Mouse (Mus musculus): ENCODE data around the gene Kif2c. TPM values are rescaled to one million over a fixed set of nuclear protein-coding genes. Genes with fewer than 3 reads are reported as not detected.

Kif2c gene
- total and polyA plus RNA-seq, 3 experiments = 32.6 to 45.1 TPM; not detected in 1

- no peaks in the 10 kb centered on the region for H3K9me3 ChIP-seq (replicated peaks; ENCODE audit: insufficient read depth, low read length)
- H3K36me3 ChIP-seq (ENCODE audit: control insufficient read depth in 1 of 2, insufficient read depth in 2 of 2, low read length in 2 of 2) = peaks cover 0 to 4% of the 10 kb centered on the region in 2 experiments; a peak in 2 of 4 replicates
- no peak overlapping the region for H3K27ac ChIP-seq (ENCODE audit: control insufficient read depth, low read depth, low read length)
- no peak overlapping the region for H3K9ac ChIP-seq (ENCODE audit: control insufficient read depth, low read depth, low read length, poor library complexity, severe bottlenecking)
- H3K4me3 ChIP-seq (ENCODE audit: control insufficient read depth in 1 of 2, insufficient read depth in 1 of 2, low read depth in 2 of 2, low read length in 2 of 2) = no peak overlapping the region
- TF ChIP-seq CHD1 (IDR thresholded peaks at IDR 0.05; ENCODE audit: low read depth, low read length) (no peak), NELFE (IDR thresholded peaks at IDR 0.05; ENCODE audit: low read depth, low read length) (no peak), ZNF384 (IDR thresholded peaks at IDR 0.05; ENCODE audit: low read depth, low read length) (peak; percentile 47), E2F4 (IDR thresholded peaks at IDR 0.05; ENCODE audit: borderline replicate concordance, low read depth, low read length) (no peak), ZC3H11A (IDR thresholded peaks at IDR 0.05; ENCODE audit: low read depth, low read length) (peak; percentile 28), CTCF (IDR thresholded peaks at IDR 0.05 in 2 of 3, conservative IDR thresholded peaks at IDR 0.05 in 1 of 3; ENCODE audit: control insufficient read depth in 1 of 3, insufficient read depth in 1 of 3, low read depth in 2 of 3, low read length in 3 of 3, poor library complexity in 1 of 3, severe bottlenecking in 1 of 3) (peak in 2 of 3 experiments; percentile 5 to 52; a peak in 3 of 6 replicates), SMC3 (IDR thresholded peaks at IDR 0.05; ENCODE audit: low read depth, low read length) (peak; percentile 35; the same call in 1 of the 2 replicates), RAD21 (IDR thresholded peaks at IDR 0.05; ENCODE audit: low read depth, low read length) (peak; percentile 64)
- peak; percentile 44 for DNase-seq (ENCODE audit: low read depth, low spot score)
- H3K27me3 ChIP-seq (ENCODE audit: control insufficient read depth in 1 of 2, insufficient read depth in 2 of 2, low read length in 2 of 2) = no peaks in the 10 kb centered on the region
- no peaks in the 10 kb centered on the region; the same call in 1 of the 2 replicates for H3K79me2 ChIP-seq (ENCODE audit: control insufficient read depth, insufficient read depth, low read length, poor library complexity)
- H3K4me1 ChIP-seq (ENCODE audit: control insufficient read depth in 1 of 2, insufficient read depth in 2 of 2, low read length in 2 of 2) = peaks cover 5 to 13% of the 10 kb centered on the region in 2 experiments
Observed at GRCm38 (mm10) chr4:117140613-117141012, 41.8 kb downstream of the Kif2c start.

GRCm38 (mm10) chr4:117139217-117139612 lies 43.2 kb downstream of the Kif2c start:
- Histone ChIP-seq H3K79me2 (ENCODE audit: control insufficient read depth, insufficient read depth, low read length, poor library complexity) (no peaks in the 10 kb centered on the region; the same call in 1 of the 2 replicates), H3K4me3 (ENCODE audit: control insufficient read depth in 1 of 2, insufficient read depth in 1 of 2, low read depth in 2 of 2, low read length in 2 of 2) (peak overlapping the region; percentile 3 to 8; a peak in 2 of 4 replicates), H3K9ac (ENCODE audit: control insufficient read depth, low read depth, low read length, poor library complexity, severe bottlenecking) (peak overlapping the region; percentile 70), H3K9me3 (replicated peaks; ENCODE audit: insufficient read depth, low read length) (no peaks in the 10 kb centered on the region), H3K36me3 (ENCODE audit: control insufficient read depth in 1 of 2, insufficient read depth in 2 of 2, low read length in 2 of 2) (peaks cover 0 to 4% of the 10 kb centered on the region in 2 experiments; a peak in 2 of 4 replicates), H3K4me1 (ENCODE audit: control insufficient read depth in 1 of 2, insufficient read depth in 2 of 2, low read length in 2 of 2) (peaks cover 5 to 21% of the 10 kb centered on the region in 2 experiments), H3K27me3 (ENCODE audit: control insufficient read depth in 1 of 2, insufficient read depth in 2 of 2, low read length in 2 of 2) (no peaks in the 10 kb centered on the region), H3K27ac (ENCODE audit: control insufficient read depth, low read depth, low read length) (peak overlapping the region; percentile 55)
- peak; percentile 88 for DNase-seq (ENCODE audit: low read depth, low spot score)
- no peak for TF ChIP-seq UBTF (IDR thresholded peaks at IDR 0.05; ENCODE audit: borderline replicate concordance, insufficient read depth, low read depth, low read length)
- no peak for TF ChIP-seq ZMIZ1 (IDR thresholded peaks at IDR 0.05; ENCODE audit: low read depth, low read length)
- TF ChIP-seq RAD21 (IDR thresholded peaks at IDR 0.05; ENCODE audit: low read depth, low read length) = peak; percentile 79
- peak; percentile 93 for TF ChIP-seq USF1 (IDR thresholded peaks at IDR 0.05; ENCODE audit: low read depth, low read length)
- no peak for TF ChIP-seq GABPA (IDR thresholded peaks at IDR 0.05; ENCODE audit: low read depth, low read length)
- TF ChIP-seq E2F4 (IDR thresholded peaks at IDR 0.05; ENCODE audit: borderline replicate concordance, low read depth, low read length) = no peak
- TF ChIP-seq RCOR1 (IDR thresholded peaks at IDR 0.05; ENCODE audit: low read depth, low read length) = no peak
- no peak for TF ChIP-seq TAL1 (IDR thresholded peaks at IDR 0.05; ENCODE audit: low read length)
- TF ChIP-seq SIN3A (IDR thresholded peaks at IDR 0.05; ENCODE audit: low read length) = peak; percentile 96
- TF ChIP-seq CTCF (IDR thresholded peaks at IDR 0.05 in 2 of 3, conservative IDR thresholded peaks at IDR 0.05 in 1 of 3; ENCODE audit: control insufficient read depth in 1 of 3, insufficient read depth in 1 of 3, low read depth in 2 of 3, low read length in 3 of 3, poor library complexity in 1 of 3, severe bottlenecking in 1 of 3) = peak; percentile 66 to 89 (median 73)
- TF ChIP-seq POLR2AphosphoS2 (IDR thresholded peaks at IDR 0.05; ENCODE audit: low read length) = no peak
- TF ChIP-seq ZNF384 (IDR thresholded peaks at IDR 0.05; ENCODE audit: low read depth, low read length) = no peak
- TF ChIP-seq POLR2A (IDR thresholded peaks at IDR 0.05; ENCODE audit: control insufficient read depth in 1 of 2, insufficient read depth in 1 of 2, low read depth in 1 of 2, low read length in 2 of 2, poor library complexity in 1 of 2) = peak in 1 of 2 experiments; percentile 51; a peak in 1 of 4 replicates
- TF ChIP-seq MAFK (IDR thresholded peaks at IDR 0.05; ENCODE audit: borderline replicate concordance, low read depth, low read length) = no peak
- no peak for TF ChIP-seq MAZ (IDR thresholded peaks at IDR 0.05; ENCODE audit: low read depth, low read length)
- no peak for TF ChIP-seq BHLHE40 (IDR thresholded peaks at IDR 0.05; ENCODE audit: borderline replicate concordance, low read depth, low read length)
- TF ChIP-seq USF2 (IDR thresholded peaks at IDR 0.05; ENCODE audit: borderline replicate concordance in 1 of 2, insufficient read depth in 1 of 2, low read depth in 1 of 2, low read length in 2 of 2) = peak in 1 of 2 experiments; percentile 62; a peak in 1 of 4 replicates
- TF ChIP-seq GATA1 (IDR thresholded peaks at IDR 0.05; ENCODE audit: low read depth, low read length) = no peak
- peak; percentile 67 for TF ChIP-seq ZC3H11A (IDR thresholded peaks at IDR 0.05; ENCODE audit: low read depth, low read length)
- no peak for TF ChIP-seq MYB (IDR thresholded peaks at IDR 0.05; ENCODE audit: low read depth, low read length)
- peak; percentile 99 for TF ChIP-seq MXI1 (IDR thresholded peaks at IDR 0.05; ENCODE audit: low read depth, low read length)
- TF ChIP-seq POLR2AphosphoS5 (IDR thresholded peaks at IDR 0.05; ENCODE audit: borderline replicate concordance, low read depth, low read length) = no peak
- peak; percentile 32; the same call in 1 of the 2 replicates for TF ChIP-seq NELFE (IDR thresholded peaks at IDR 0.05; ENCODE audit: low read depth, low read length)
- peak; percentile 98 for TF ChIP-seq MAX (IDR thresholded peaks at IDR 0.05; ENCODE audit: low read length)
- no peak for TF ChIP-seq HCFC1 (IDR thresholded peaks at IDR 0.05; ENCODE audit: low read depth, low read length)
- no peak for TF ChIP-seq NRF1 (IDR thresholded peaks at IDR 0.05; ENCODE audit: insufficient read depth, low read depth, low read length, poor library complexity, severe bottlenecking)
- TF ChIP-seq TBP (IDR thresholded peaks at IDR 0.05; ENCODE audit: low read depth, low read length) = peak; percentile 72
